Mouse (Mus musculus) heart, postnatal 0 days (tissue): ENCODE measurements around the gene Utp6. TPM values are rescaled to one million over a fixed set of nuclear protein-coding genes. Genes with fewer than 3 reads are reported as not detected.

ENCODE experiments used
- ATAC-seq: fragments of 200-750 bp; cut with Nextera tagmentation; 2 replicates; pipeline ENCODE4 v1.8.0; 2017; ENCODE audit warnings: low read depth, moderate number of reproducible peaks, moderate library complexity; ENCODE audit not compliant: insufficient read depth
- DNase-seq: peaks from one replicate; pipeline ENCODE4 v3.0.0-alpha.2; 2016; ENCODE audit warnings: low spot score
- H3K27ac ChIP-seq: fragments of 300-500 bp; sonication (generic); 2 replicates; pipeline ENCODE4 v1.5.1; 2014; ENCODE audit warnings: low read depth, mild to moderate bottlenecking
- H3K27me3 ChIP-seq: fragments of 300-500 bp; sonication (generic); 2 replicates; pipeline ENCODE4 v1.6.1; 2014; ENCODE audit warnings: low read length, mixed read lengths; ENCODE audit not compliant: control insufficient read depth, insufficient read depth
- H3K36me3 ChIP-seq: fragments of 300-500 bp; sonication (generic); replicated peaks from 2 replicates; pipeline ENCODE4 v1.6.1; 2014; ENCODE audit warnings: low read length, mixed read lengths; ENCODE audit not compliant: control insufficient read depth, insufficient read depth
- H3K4me1 ChIP-seq: fragments of 300-500 bp; sonication (generic); 2 replicates; pipeline ENCODE4 v1.6.1; 2014; ENCODE audit warnings: antibody characterized with exemption; ENCODE audit not compliant: control insufficient read depth, insufficient read depth
- H3K4me2 ChIP-seq: fragments of 300-500 bp; sonication (generic); 2 replicates; pipeline ENCODE4 v1.6.1; 2014; ENCODE audit warnings: low read depth, mild to moderate bottlenecking, low read length, moderate library complexity
- H3K4me3 ChIP-seq: fragments of 300-500 bp; sonication (generic); 2 replicates; pipeline ENCODE4 v1.5.1; 2014; ENCODE audit warnings: low read depth, low read length
- H3K9ac ChIP-seq: fragments of 300-500 bp; sonication (generic); replicated peaks from 2 replicates; pipeline ENCODE4 v1.6.1; 2014; ENCODE audit warnings: low read depth, low read length, mixed read lengths
- H3K9me3 ChIP-seq: fragments of 300-500 bp; sonication (generic); replicated peaks from 2 replicates; pipeline ENCODE4 v1.6.1; 2016; ENCODE audit warnings: low read length; ENCODE audit not compliant: control insufficient read depth
- CTCF ChIP-seq: IDR thresholded peaks from 2 replicates; pipeline ENCODE4 v1.5.1; 2016; ENCODE audit warnings: antibody characterized with exemption, control low read depth, low read depth
- EP300 ChIP-seq: IDR thresholded peaks from 2 replicates; pipeline ENCODE4 v1.6.1; 2016; ENCODE audit warnings: antibody characterized with exemption, low read depth
- WGBS: fragments of 180-500 bp; shearing (Covaris S2); extraction: QIAGEN DNeasy Blood & Tissue Kit; methylation state at CpG from one replicate; pipeline ENCODE4 v1.1.7; 2014; 5-methylcytosine and 5-hydroxymethylcytosine counted together
- polyA plus RNA-seq: library from polyadenylated mRNA; unstranded; fragments of >200 nt; fragmentation: Nextera tagmentation; extraction: Ambion mirVana; gene quantifications from 2 replicates; pipeline ENCODE4 v1.2.1, GENCODE M21; 2015
- total RNA-seq: library from RNA; depleted of rRNA; stranded (reverse); fragments of >200 nt; gene quantifications from 2 replicates; pipeline ENCODE4 v1.2.3, GENCODE M21; 2014; ENCODE audit warnings: low replicate concordance; rRNA removed

The Utp6 gene
- total and polyA plus RNA-seq, 2 experiments from 2014 or later = 8.7 to 22.4 TPM

- 79% methylated on average over 6 of the region's 6 CpGs for WGBS
- Histone ChIP-seq H3K4me2 (no peak overlapping the region), H3K4me3 (no peak overlapping the region), H3K27me3 (no peaks in the 10 kb centered on the region), H3K9ac (no peak overlapping the region), H3K27ac (no peak overlapping the region), H3K4me1 (peaks cover 3% of the 10 kb centered on the region; the same call in 1 of the 2 replicates), H3K9me3 (no peaks in the 10 kb centered on the region), H3K36me3 (no peaks in the 10 kb centered on the region)
- ATAC-seq (no peak), DNase-seq (no peak)
- no peak for TF ChIP-seq EP300
- no peak for TF ChIP-seq CTCF
Measured at GRCm38 (mm10) chr11:79884784-79885183, 77.4 kb downstream of the Utp6 start.

Other genes starting within 250 kb of the Utp6 start
- gene Suz12, start 30.7 kb upstream of the Utp6 start, total RNA-seq = 17.3 and 23.0 TPM in 2 replicates
- 9.2 and 9.4 TPM in 2 replicates for gene Suz12, start 30.7 kb upstream of the Utp6 start, polyA plus RNA-seq
- gene Crlf3, start 118.6 kb upstream of the Utp6 start, total RNA-seq = 12.6 and 28.0 TPM in 2 replicates
- 19.7 and 22.3 TPM in 2 replicates for gene Crlf3, start 118.6 kb upstream of the Utp6 start, polyA plus RNA-seq
- 3.3 and 4.2 TPM in 2 replicates for gene Atad5, start 127.0 kb upstream of the Utp6 start, total RNA-seq
- gene Atad5, start 127.0 kb upstream of the Utp6 start, polyA plus RNA-seq = 1.5 and 1.8 TPM in 2 replicates
- 32.4 and 40.3 TPM in 2 replicates for gene Tefm, start 179.8 kb upstream of the Utp6 start, total RNA-seq
- gene Tefm, start 179.8 kb upstream of the Utp6 start, polyA plus RNA-seq = 37.6 and 39.9 TPM in 2 replicates
- gene Adap2, start 191.7 kb upstream of the Utp6 start, total RNA-seq = 17.0 and 20.0 TPM in 2 replicates
- 2.1 and 3.0 TPM in 2 replicates for gene Adap2, start 191.7 kb upstream of the Utp6 start, polyA plus RNA-seq
- gene Rnf135, start 221.5 kb upstream of the Utp6 start, total RNA-seq = 6.2 and 10.2 TPM in 2 replicates
- 11.7 and 12.9 TPM in 2 replicates for gene Rnf135, start 221.5 kb upstream of the Utp6 start, polyA plus RNA-seq
- 77.3 and 89.3 TPM in 2 replicates for gene Rhot1, start 246.6 kb upstream of the Utp6 start, total RNA-seq
- 48.8 and 53.8 TPM in 2 replicates for gene Rhot1, start 246.6 kb upstream of the Utp6 start, polyA plus RNA-seq